Mouse (Mus musculus): ENCODE measurements at regions not wholly inside any gene's neighbourhood (a gene's known extent, or its start where the extent isn't known, plus 50 kb on each side); places are given as distances from the start of the nearest gene placed in this dataset.

- TF ChIP-seq CTCF (IDR thresholded peaks at IDR 0.05; ENCODE audit: borderline replicate concordance, extremely low read depth, insufficient read depth, insufficient read length) (no peak), POLR2A (IDR thresholded peaks at IDR 0.05; ENCODE audit: borderline replicate concordance, extremely low read depth, insufficient read depth, insufficient read length, poor library complexity, severe bottlenecking) (no peak)
Observed at GRCm38 (mm10) chr13:107246956-107247751, 225.2 kb upstream of the Kif2a start.

Measured in brain, embryonic 14.5 days (tissue).